Mouse (Mus musculus) bone marrow macrophage, adult 2 months (primary cell): Measurements from ENCODE around the gene Mylk3.

Experiments used
- CTCF ChIP-seq: IDR thresholded peaks from 2 replicates; pipeline ENCODE4 v1.5.1; 2012; ENCODE audit warnings: low read depth, mild to moderate bottlenecking, low read length, moderate library complexity
- POLR2A ChIP-seq: IDR thresholded peaks from 2 replicates; pipeline ENCODE4 v1.6.1; 2012; ENCODE audit warnings: mild to moderate bottlenecking, low read depth, low read length, borderline replicate concordance

GRCm38 (mm10) chr8:85427026-85427425, 40.9 kb upstream of the Mylk3 start:
- TF ChIP-seq CTCF (no peak), POLR2A (no peak)
